Mouse (Mus musculus) yolk sac, embryonic 10.5 days (tissue): ENCODE measurements around the gene Rnf186.

Source experiments
- DNase-seq: peaks from one replicate; pipeline ENCODE4 v3.0.0-alpha.2; 2017; ENCODE audit warnings: low spot score

Rnf186 gene

DNA sequence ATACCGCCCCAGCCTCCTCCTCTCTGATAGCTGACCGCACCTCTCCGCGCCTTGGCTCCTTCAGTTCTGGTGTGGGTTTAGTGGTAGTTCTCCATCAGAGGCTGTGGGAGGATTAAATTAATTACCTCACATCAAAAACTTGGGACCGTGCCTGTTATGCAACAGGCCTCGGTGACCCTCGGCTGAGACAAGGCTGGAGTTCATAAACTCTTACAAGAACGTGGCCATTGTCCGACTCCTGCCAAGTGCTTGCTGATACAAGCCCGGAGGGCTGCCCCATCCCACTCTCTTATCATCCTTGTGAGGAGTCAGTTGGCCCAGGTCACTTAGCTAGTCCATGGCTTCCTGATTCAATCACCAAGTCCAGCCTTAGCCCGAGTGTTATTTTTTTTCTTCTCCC lies 46.4 kb downstream of the Rnf186 start:
- DNase-seq: no peak

GRCm38 (mm10) chr4:139014793-139015192 lies 47.9 kb downstream of the Rnf186 start:
- no peak for DNase-seq
